Mouse (Mus musculus): ENCODE data around the gene Thop1. TPM values are rescaled to one million over a fixed set of nuclear protein-coding genes. Genes with fewer than 3 reads are reported as not detected.
A peak's percentile ranks its signal among the peaks of the same experiment; 100 is the strongest.
"Not testable (repeated sequence)": the region's sequence is repeated elsewhere in the genome, so short reads cannot be mapped to it uniquely, and the experiment has no call there.

The Thop1 gene
- total and polyA plus RNA-seq, 2 experiments from 2014 or later: 36.9 to 79.1 TPM

- DNase-seq (ENCODE audit: low spot score): no peak
- Histone ChIP-seq H3K4me3 (ENCODE audit: low read length) (no peak overlapping the region), H3K27me3 (ENCODE audit: insufficient read depth, low read length) (no peaks in the 10 kb centered on the region), H3K27ac (no peak overlapping the region), H3K36me3 (ENCODE audit: insufficient read depth, low read length) (no peaks in the 10 kb centered on the region), H3K4me1 (ENCODE audit: insufficient read depth, low read length) (peaks cover 9% of the 10 kb centered on the region), H3K9me3 (ENCODE audit: low read length) (no peaks in the 10 kb centered on the region), H3K4me2 (ENCODE audit: low read depth, low read length) (no peak overlapping the region), H3K9ac (replicated peaks; ENCODE audit: low read length) (peak overlapping the region; percentile 5; the same call in 1 of the 2 replicates)
- no peak for TF ChIP-seq CTCF (IDR thresholded peaks at IDR 0.05; ENCODE audit: low read depth)
- WGBS: 92% methylated on average over 23 of the region's 23 CpGs
- ATAC-seq: no peak
Observed at GRCm38 (mm10) chr10:81057406-81058130, 12.3 kb upstream of the Thop1 start.

- TF ChIP-seq CTCF (IDR thresholded peaks at IDR 0.05; ENCODE audit: low read depth): no peak
- Histone ChIP-seq H3K4me2 (ENCODE audit: low read depth, low read length) (peak overlapping the region; percentile 76), H3K27ac (no peak overlapping the region), H3K4me1 (ENCODE audit: insufficient read depth, low read length) (peaks cover 9% of the 10 kb centered on the region), H3K27me3 (ENCODE audit: insufficient read depth, low read length) (no peaks in the 10 kb centered on the region), H3K4me3 (ENCODE audit: low read length) (peak overlapping the region; percentile 79; the same call in 1 of the 2 replicates), H3K9me3 (ENCODE audit: low read length) (no peaks in the 10 kb centered on the region), H3K9ac (replicated peaks; ENCODE audit: low read length) (peak overlapping the region; percentile 74; the same call in 1 of the 2 replicates), H3K36me3 (ENCODE audit: insufficient read depth, low read length) (no peaks in the 10 kb centered on the region)
- 84% methylated on average over 6 of the region's 6 CpGs for WGBS
- DNase-seq (ENCODE audit: low spot score) (no peak), ATAC-seq (no peak)
Observed at GRCm38 (mm10) chr10:81058896-81059295, 10.9 kb upstream of the Thop1 start.

GRCm38 (mm10) chr10:81059603-81060543 is 10.0 kb upstream of the Thop1 start, which contains the start of gene Sgta:
TSS of gene Sgta (minus strand) at chr10:81060181.
- no peaks in the 10 kb centered on the region for H3K9me3 ChIP-seq (ENCODE audit: low read length)
- no peak for TF ChIP-seq CTCF (IDR thresholded peaks at IDR 0.05; ENCODE audit: low read depth)
- peak within 1 kb of the TSS; percentile 76 for H3K4me2 ChIP-seq (ENCODE audit: low read depth, low read length)
- under 1% methylated on average over 48 of the region's 48 CpGs for WGBS
- no peaks in the 10 kb centered on the region for H3K36me3 ChIP-seq (ENCODE audit: insufficient read depth, low read length)
- no peaks in the 10 kb centered on the region for H3K27me3 ChIP-seq (ENCODE audit: insufficient read depth, low read length)
- H3K27ac ChIP-seq: peak within 1 kb of the TSS; percentile 64; the same call in 1 of the 2 replicates
- H3K4me1 ChIP-seq (ENCODE audit: insufficient read depth, low read length): peaks cover 9% of the 10 kb centered on the region
- DNase-seq (ENCODE audit: low spot score) (peak; percentile 100), ATAC-seq (peak; percentile 96)
- H3K4me3 ChIP-seq (ENCODE audit: low read length): peak within 1 kb of the TSS; percentile 79
- H3K9ac ChIP-seq (replicated peaks; ENCODE audit: low read length): peak within 1 kb of the TSS; percentile 74

DNA sequence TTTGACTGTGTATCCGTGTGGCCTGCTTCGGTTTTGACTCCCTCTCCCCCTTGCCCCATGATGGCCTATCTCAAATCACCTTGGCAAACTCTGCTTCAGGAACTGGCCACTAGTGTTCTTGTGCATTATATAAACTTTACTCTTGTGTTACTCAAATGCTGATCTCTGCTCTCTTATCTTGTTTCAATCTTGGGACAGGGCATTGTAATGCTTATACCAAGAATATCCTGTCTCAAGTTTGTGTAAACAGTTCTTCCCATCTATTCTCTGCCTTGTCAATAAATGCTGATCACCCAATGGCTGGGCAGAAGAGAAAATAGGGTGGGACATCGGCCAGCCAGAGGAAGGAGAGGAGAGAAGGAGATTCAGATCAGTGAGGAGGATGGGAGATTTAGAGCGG is 7.1 kb upstream of the Thop1 start:
- H3K4me2 ChIP-seq (ENCODE audit: low read depth, low read length): no peak overlapping the region
- 61% methylated on average over 4 of the region's 4 CpGs for WGBS
- ATAC-seq: no peak

GRCm38 (mm10) chr10:81064519-81064918 is 5.3 kb upstream of the Thop1 start:
- WGBS: 84% methylated on average over 8 of the region's 8 CpGs
- H3K27me3 ChIP-seq (ENCODE audit: insufficient read depth, low read length); H3K4me1 ChIP-seq (ENCODE audit: insufficient read depth, low read length); H3K4me2 ChIP-seq (ENCODE audit: low read depth, low read length); H3K9ac ChIP-seq (replicated peaks; ENCODE audit: low read length); H3K27ac ChIP-seq; H3K4me3 ChIP-seq (ENCODE audit: low read length); H3K9me3 ChIP-seq (ENCODE audit: low read length); DNase-seq (ENCODE audit: low spot score); H3K36me3 ChIP-seq (ENCODE audit: insufficient read depth, low read length); ATAC-seq: not testable (repeated sequence)

More for the DNA sequence above, 7.1 kb upstream of the Thop1 start:
- H3K4me1 ChIP-seq (ENCODE audit: insufficient read depth, low read length): peaks cover 9% of the 10 kb centered on the region
- no peaks in the 10 kb centered on the region for H3K9me3 ChIP-seq (ENCODE audit: low read length)
- DNase-seq (ENCODE audit: low spot score): no peak
- H3K9ac ChIP-seq (replicated peaks; ENCODE audit: low read length): no peak overlapping the region
- TF ChIP-seq CTCF (IDR thresholded peaks at IDR 0.05; ENCODE audit: low read depth): no peak
- no peak overlapping the region for H3K27ac ChIP-seq
- no peaks in the 10 kb centered on the region for H3K36me3 ChIP-seq (ENCODE audit: insufficient read depth, low read length)
- H3K27me3 ChIP-seq (ENCODE audit: insufficient read depth, low read length): no peaks in the 10 kb centered on the region
- no peak overlapping the region for H3K4me3 ChIP-seq (ENCODE audit: low read length)

GRCm38 (mm10) chr10:81068706-81069105 is 1.1 kb upstream of the Thop1 start:
- ATAC-seq: no peak
- H3K27ac ChIP-seq: peak overlapping the region; percentile 21; the same call in 1 of the 2 replicates
- no peak overlapping the region for H3K9ac ChIP-seq (replicated peaks; ENCODE audit: low read length)

More at GRCm38 (mm10) chr10:81068706-81069105, 1.1 kb upstream of the Thop1 start:
- 75% methylated on average over 5 of the region's 5 CpGs for WGBS
- TF ChIP-seq CTCF (IDR thresholded peaks at IDR 0.05; ENCODE audit: low read depth): no peak
- Histone ChIP-seq H3K4me3 (ENCODE audit: low read length) (no peak overlapping the region), H3K27me3 (ENCODE audit: insufficient read depth, low read length) (no peaks in the 10 kb centered on the region), H3K4me1 (ENCODE audit: insufficient read depth, low read length) (peaks cover 6% of the 10 kb centered on the region), H3K36me3 (ENCODE audit: insufficient read depth, low read length) (peaks cover 6% of the 10 kb centered on the region; the same call in 1 of the 2 replicates), H3K9me3 (ENCODE audit: low read length) (no peaks in the 10 kb centered on the region), H3K4me2 (ENCODE audit: low read depth, low read length) (no peak overlapping the region)
- no peak for DNase-seq (ENCODE audit: low spot score)
